Mouse (Mus musculus): ENCODE data around the gene Cabp1.
A peak's percentile ranks its signal among the peaks of the same experiment; 100 is the strongest.
"Not testable (repeated sequence)": the region's sequence is repeated elsewhere in the genome, so short reads cannot be mapped to it uniquely, and the experiment has no call there.

Cabp1 gene

DNA sequence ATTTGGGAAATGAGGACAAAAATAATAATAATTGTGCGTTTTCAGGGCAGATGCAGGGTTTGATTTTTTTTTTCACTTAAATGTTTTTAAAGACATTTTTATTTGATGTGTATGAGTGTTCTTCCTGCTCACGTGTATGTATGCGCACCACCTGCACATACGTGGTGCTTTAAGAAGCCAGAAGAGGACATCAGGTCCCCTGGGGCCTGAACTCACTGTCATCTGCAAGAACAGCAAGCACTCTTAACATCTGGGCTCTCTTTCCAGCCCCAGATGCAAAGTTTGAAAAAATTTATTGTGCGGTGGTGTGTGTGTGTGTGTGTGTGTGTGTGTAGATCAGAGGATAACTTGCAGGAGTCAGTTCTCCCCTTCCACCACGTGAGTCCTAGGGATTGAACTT lies 16.3 kb downstream of the Cabp1 start:
- no peak for DNase-seq (ENCODE audit: extremely low spot score, low spot score)

DNA sequence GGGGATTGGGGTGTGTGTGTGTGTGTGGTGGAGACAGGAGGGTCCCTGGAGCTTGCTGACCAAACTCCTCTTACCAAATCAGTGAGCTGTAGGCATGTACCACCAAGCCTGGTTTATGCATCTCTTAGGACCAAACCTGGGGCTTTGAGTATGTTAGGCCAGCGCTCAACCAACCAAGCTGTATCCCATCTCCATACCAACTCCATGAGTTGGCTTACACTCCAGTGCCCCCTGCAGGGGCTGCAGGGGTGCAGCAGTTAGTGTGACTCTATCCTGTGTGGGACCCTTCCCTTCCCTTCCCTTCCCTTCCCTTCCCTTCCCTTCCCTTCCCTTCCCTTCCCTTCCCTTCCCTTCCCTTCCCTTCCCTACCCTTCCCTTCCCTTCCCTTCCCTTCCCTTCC lies 19.6 kb downstream of the Cabp1 start:
- DNase-seq (ENCODE audit: extremely low spot score, low spot score), result no peak

DNA sequence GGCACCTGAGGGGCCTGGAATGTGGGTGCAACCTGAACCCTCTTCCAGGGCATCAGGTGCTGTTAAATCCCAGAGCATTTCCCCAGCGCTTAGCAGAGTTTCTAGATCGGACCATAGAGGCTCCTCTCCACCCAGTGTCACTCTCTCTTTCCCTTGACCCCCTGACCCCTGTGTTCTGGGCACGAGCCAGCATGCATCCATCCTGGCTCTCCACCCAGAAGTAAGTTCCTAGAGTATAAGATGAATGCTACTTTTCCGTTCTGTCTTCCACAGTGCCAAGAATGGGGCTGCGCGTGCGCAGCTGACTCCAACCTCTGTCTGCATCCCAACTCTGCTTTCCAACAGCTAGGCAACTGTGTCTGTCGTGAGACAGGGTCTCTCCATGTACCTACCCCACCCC lies 24.0 kb downstream of the Cabp1 start:
- no peak for DNase-seq (ENCODE audit: extremely low spot score, low spot score)

DNA sequence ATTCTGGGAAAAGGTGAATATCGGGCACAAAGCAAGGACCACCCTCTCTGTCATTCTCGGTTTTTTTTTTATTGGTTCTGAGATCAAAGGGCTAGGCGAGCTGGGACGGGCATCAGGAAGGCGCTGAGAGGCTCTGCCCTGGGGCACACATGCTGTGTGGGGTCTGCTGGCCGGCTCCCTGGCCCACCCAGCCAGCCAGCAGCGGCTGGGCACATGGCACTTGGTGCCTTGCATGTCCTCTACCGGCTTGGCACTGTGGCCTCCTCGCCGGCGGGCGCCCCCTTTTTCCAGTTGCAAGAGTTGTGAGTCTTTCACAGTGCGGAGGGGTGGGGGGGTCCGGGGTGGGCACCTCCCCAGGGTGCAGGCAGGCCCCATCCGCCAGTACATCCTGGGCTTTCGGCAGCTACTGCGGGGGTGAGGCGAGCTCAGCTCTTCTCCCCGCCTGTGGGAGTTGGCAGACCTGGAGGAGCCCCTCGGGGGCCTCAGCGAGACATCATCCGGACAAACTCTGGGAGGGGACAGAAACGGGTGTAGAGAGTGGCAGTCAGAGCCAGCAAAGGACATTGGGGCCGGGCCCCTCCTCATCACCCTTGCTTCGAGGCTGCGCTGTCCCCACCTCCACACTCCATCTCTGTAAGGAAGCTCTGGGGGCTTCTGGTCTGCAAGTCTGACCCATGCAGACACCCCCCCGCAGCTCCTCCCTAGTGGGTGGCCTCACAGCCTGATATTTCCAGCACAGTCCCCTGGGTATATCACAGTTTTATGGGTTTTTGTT lies 25.4 kb downstream of the Cabp1 start:
- DNase-seq (ENCODE audit: extremely low spot score, low spot score), result no peak

DNA sequence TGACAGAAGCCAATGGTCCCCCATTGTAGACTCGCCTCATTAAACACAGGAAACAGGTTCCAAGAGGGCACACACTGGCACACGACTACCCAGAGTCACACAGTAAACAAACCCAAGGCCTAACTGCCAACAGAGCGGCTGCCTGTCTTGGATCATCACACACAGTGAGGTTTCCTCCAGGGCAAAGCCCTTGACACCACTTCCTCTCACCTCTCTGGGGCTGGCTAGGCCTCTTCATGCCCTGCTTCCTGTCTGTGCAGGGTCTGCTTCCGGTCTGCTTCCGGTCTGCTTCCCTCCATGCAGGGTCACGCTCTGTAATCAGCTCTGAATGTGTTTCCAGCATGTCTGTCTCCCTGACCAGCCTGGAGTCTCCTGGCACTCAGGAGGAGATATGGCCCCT lies 26.8 kb downstream of the Cabp1 start:
- no peak for DNase-seq (ENCODE audit: extremely low spot score, low spot score)

DNA sequence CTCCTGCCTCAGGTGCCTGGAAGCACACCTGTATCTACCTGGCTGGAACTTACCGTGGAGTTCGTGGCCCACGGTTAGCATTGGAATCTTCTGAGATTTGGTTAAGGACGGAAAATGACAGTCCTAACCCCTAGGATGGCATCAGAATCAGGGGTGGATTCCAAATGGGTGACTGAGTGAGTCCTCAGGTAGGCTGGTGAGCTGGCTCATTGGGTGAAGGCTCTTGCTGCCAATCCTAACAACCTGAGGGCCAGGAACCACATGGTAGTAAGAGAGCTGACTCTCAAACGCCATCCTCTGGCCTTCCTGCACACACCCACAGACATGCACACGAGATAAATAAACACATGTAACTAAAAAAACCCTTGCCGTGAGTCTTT lies 27.4 kb downstream of the Cabp1 start:
- DNase-seq (ENCODE audit: extremely low spot score, low spot score), result no peak

DNA sequence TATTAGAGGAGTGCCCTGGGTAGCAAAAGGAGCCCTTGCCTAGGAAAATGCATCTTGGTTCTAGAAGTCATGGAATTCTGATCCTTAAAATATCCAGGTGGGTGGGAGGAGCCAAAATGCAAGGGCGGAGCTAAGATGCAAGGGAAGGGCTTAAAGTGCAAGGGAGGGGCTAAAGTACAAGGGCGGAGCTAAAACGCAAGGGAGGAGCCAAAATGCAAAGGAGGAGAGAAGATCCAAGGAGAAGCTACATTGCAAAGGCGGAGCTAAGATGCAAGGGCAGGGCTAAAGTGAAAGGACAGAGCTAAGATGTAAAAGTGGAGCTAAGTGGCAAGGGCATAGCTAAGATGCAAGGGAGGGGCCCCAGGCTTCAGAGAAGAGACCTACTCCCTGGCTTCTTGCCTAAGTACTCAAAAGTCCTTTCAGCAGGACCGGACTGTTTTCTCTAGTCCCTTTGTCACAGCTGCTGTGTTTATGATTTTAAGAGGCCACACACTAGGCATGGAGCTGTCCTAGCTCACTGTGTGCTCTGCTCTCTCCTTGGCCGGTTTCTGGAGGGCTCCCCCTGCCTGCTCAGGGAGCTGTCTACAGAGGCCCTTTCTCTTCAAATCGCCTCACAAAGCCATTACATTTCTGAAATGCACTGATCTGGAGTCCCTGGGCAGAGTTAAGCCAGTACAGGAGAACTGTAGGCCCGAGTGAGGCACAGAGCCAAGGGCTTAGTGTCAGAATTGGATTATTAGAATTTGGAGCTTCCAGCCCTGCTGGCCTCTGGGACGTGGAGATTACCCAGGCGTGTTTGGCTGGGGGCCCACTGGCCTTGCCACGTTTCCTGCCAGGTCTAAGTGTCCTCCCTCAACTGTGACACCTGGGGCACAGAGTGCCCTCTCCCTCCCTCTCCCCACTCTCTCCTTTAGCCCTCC lies 28.0 kb downstream of the Cabp1 start:
- no peak for DNase-seq (ENCODE audit: extremely low spot score, low spot score)

DNA sequence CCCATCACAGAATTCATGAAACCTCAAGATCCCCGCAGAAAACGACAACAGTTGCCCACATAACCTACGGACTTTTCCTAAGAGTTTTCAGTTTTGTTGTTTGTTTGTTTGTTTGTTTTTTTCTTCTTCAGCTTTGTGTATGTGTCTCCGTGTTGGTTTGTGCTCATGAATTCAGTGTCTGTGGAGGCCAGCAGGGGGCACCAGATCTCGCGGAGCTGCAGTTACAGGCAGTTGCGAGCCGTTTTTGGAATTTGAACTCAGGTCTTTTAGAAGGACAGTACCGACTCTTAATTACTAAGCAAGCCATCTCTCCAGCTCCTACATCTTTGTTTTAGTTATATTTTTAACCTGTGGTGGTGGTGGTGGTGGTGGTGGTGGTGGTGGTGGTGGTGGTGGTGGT lies 28.8 kb downstream of the Cabp1 start:
- DNase-seq (ENCODE audit: extremely low spot score, low spot score), result no peak

DNA sequence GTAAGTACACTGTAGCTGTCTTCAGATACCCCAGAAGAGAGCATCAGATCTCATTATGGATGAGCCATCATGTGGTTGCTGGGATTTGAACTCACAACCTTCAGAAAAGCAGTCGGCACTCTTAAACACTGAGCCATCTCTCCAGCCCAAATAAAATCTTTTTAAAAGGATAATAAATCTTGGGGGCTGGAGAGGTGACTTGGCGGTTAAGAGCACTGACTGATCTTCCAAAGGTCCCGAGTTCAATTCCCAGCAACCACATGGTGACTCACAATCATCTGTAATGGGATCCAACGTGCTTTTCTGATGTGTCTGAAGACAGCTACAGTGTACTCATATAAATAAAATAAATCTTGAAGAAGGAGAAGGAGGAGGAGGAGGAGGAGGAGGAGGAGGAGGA lies 29.7 kb downstream of the Cabp1 start:
- not testable (repeated sequence) for DNase-seq (ENCODE audit: extremely low spot score, low spot score)

DNA sequence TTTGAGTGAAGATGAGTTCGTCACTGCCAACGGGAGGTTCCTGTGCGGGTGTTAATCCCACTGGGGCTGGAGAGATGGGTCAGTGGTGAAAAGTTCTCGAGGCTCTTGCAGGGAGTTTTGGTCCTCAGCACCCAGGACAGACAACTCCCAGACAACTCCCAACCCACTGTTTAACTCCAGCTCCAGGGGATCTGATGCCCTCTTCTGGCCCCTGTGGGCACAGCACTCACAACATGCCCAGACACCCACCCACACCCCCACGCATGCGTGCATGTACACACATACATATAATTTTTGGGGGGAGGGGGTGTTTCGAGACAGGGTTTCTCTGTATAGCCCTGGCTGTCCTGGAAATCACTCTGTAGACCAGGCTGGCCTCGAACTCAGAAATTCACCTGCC lies 30.6 kb downstream of the Cabp1 start:
- DNase-seq (ENCODE audit: extremely low spot score, low spot score), result no peak

DNA sequence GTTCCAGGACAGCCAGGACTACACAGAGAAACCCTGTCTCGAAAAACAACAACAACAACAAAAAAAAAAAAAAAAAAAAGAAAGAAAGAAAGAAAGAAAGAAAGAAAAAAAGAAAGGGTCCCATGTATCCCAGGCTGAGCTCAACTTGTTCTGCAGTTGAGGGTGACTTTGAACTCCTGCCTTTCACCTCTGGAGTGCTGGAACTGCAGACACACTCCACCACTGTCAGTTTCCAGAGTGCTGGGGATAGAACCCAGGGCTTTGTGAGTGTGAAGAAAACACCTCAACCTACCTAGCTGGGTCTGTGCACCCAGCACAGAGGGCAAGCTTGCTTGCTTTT lies 32.3 kb downstream of the Cabp1 start:
- DNase-seq (ENCODE audit: extremely low spot score, low spot score), result not testable (repeated sequence)

DNA sequence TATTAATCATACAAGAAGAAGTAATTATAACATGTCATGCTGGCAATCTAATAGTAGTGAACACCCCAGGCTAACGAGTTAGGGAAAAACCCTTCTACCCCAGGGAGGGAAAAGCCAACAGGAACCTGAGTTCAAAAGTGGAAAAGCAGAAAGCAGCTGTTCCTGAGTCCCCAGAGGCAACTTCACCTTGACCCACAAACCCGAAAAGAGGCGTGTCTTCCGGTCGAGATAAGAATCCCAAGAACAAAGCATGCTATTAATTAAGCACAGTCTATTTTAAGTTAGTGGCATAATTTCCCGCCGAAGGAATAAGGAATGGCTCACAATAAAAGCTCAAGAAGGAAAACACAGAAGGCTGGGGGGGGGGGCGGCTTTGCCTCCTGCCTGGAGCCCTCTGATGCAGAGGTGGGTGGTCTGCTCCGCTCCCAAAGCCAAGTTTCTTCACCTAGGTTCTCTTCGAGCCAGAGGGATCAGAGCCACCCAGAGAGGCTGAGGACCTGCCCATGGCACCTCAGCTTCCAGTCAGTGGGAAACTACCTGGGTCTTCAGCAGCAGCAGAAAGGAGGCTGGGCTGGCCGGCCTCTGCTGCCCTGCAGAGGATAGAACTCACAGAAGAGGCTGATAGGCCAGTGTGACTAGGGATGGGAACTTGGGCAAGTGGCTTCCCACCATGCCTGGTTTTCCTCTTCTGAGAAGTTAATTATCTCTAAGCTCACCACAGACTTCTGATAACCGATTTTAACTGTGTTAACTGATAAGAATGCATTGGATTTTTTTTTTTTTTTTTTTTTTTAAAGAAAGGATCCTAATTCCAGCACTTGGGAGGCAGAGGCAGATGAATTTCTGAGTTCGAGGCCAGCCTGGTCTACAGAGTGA lies 32.9 kb downstream of the Cabp1 start:
- DNase-seq (ENCODE audit: extremely low spot score, low spot score), result no peak

DNA sequence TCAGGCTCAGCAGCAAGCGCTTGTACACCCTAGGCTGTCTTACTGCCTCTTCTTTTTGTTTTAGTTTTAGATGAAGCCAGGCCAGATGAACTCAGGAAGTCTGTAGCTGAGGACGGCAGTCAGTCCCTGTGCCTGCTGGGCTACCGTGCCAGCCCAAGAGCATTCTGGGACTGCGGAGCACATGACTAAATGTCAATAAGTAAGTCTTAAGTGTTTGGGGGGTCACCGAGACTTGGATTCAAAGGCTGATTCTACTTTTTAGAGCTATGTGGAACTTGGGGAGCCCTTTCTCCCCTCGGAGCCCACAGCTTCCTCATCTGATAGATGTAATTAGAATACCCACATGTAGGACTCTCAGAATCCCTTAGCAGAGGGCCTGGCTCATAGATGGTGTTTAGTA lies 33.5 kb downstream of the Cabp1 start:
- DNase-seq (ENCODE audit: extremely low spot score, low spot score), result no peak

DNA sequence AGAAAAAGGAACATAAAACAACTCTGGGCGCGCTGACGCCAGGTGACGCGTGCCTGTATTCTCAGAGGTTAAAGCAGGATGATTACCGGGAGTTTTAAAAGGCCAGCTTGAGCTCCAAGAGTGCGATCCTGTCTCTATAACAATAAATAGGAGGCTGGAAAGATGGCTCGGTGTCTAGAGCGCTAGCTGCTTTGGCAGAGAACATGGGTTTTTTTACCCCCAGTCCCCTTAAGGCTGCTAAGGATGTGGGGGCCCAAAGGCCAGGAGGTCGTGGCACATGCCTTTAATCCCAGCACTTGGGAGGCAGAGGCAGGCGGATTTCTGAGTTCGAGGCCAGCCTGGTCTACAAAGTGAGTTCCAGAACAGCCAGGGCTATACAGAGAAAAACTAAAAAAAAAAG lies 35.0 kb downstream of the Cabp1 start:
- no peak for DNase-seq (ENCODE audit: extremely low spot score, low spot score)

DNA sequence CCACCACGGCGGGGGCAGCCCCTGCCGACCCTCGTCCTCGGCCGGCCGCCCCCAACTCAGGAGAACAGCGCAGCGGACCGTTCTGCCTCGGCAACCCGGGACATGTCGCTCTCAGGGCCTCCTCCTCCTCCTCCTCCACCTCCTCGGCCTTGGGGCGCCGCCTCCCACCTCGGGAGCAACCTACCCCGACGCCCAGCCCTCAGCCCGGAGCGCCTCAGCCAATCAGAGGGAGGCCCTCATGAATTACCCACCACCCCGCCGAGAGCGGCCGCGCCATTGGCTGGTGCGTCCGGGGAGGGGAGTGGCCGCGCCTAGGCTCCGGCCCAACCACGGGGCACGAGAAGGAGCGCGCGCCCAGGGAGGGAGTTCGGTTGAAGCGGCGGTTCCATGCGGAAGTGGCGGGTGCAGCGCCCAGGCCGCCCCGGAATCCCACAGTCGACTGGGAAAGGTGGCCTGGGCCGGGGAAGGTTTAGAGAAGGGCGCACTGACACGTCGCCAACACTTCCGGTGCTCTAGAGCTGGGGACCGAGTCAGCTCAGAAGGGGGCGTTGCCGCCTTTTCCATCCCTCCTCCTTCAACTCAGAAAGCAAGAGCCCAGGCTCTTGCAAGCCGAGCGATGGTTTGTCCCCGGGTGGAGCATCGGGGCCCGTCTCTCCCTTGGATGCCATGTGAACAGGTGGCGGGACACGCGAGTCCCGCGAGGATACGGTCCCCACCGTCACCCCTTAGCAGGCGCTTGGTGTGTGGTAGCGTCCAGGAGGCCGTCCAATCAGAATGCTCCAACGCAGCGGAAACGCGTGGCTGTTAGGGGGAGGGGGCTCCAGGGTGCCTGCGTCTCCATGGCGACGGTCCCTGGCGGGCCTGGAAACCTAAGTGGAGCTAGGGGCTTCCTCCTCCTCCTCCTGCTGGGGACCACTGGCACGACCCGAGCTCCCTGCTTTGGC lies 35.9 kb downstream of the Cabp1 start, which contains the start of gene Mlec:
Mlec (minus strand) TSS at position 140 of the 944 bp plus-strand sequence.
- peak; percentile 99 for DNase-seq (ENCODE audit: extremely low spot score, low spot score)

DNA sequence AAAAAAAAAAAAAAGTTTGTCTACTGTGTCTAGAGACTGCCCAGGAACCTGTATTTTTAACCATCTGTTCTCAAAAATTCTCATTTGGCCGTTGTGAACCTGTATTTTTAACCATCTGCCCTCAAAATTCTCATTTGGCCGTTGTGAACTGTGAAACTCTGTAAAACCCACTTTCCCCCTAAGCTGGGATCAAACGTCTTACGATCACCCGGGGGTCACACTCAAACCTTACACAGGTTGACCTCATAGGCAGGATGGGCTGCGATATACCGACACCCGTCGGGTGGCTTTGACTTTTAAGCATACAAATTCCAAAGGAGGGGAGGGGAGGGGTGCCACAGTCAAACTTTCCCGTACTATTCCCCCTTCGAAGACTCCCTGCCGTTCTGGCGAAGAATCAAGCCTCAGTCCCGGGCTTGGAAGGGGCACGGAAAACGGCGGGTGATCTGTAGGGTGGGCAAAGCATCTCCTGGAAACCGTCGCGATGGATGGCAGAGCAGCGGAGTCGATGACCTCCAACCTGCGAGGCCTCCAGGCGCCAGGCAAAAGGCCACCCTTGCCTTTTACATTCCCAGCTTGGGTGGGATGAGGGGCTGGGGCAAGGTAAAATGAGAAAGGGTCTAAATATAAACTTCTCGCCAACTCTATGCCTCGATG lies 37.1 kb downstream of the Cabp1 start:
- DNase-seq (ENCODE audit: extremely low spot score, low spot score), result peak; percentile 51

DNA sequence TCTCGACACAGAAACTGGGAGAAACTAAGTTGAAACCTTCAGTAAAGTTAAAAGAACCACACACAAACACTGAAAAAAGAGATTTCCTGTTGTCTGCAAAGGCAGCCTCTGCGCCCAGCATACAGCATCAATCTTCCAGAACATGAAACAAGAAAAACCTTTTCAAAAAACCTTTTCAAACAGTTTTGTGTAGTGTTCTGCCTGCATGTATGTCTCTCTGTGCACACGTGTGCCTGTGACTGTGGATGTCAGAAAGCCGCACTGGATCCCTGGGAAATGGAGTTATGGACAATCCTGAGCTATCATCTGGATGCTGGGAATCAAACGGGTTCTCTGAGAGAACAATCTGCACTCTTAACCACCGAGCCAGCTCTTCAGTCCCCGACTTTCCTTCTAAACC lies 37.8 kb downstream of the Cabp1 start:
- no peak for DNase-seq (ENCODE audit: extremely low spot score, low spot score)

DNA sequence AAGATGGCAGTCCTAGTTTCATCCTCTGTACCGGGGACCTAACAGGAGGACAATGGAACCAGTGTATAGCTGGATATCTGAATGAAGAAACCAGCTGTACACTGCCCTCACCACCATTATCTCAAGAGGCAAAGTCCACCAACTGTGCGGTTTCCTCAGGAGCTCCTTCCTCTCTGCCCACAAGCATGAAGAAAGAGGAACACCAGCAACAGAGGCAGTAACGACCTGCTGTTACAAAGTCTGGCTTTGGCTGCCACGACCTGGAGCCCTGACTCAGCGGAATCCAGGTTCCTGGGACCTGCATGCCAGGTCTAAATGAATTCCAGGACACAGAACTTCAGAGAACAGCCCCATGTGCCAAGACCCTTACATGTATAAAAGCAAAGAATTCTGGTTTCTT lies 38.4 kb downstream of the Cabp1 start:
- no peak for DNase-seq (ENCODE audit: extremely low spot score, low spot score)

DNA sequence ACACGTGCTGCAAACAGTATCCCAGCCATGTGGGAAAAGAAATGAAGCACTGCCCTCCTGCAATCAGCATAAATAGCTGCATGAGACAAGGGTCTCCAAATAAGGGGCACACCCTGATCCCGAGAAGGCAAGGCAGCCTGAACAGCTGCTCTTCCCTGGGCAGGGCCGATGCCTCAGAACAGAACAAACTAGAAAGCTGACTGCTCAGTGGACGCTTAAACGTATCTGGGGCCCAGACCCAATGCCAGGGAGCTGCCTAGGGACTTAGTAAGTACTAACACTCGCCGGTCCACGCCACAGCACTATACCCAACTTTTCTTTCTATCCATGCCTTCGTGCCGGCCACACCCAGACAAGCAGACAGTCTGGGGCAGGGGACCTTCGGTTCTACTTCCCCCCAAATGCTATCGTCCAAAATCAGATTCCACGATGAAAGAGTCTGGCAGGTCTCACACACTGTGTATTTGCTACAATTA lies 39.0 kb downstream of the Cabp1 start:
- DNase-seq (ENCODE audit: extremely low spot score, low spot score), result no peak

Measured in neural tube, embryonic 10.5 days (tissue).